Mouse (Mus musculus) layer of hippocampus, postnatal 10 days (tissue): Measurements from ENCODE around the gene Adamtsl1. TPM values are rescaled to one million over a fixed set of nuclear protein-coding genes. Genes with fewer than 3 reads are reported as not detected.

Source experiments
- DNase-seq, 2 experiments: peaks; one replicate each; pipeline ENCODE4 v3.0.0; 2021; ENCODE audit warnings: low spot score in 2 of 2
- total RNA-seq, 2 experiments: library from RNA; stranded (reverse); gene quantifications; 2 replicates each; pipeline ENCODE4 v1.2.3; 2021

The Adamtsl1 gene
- total RNA-seq, 2 experiments from 2014 or later, result 11.4 to 11.5 TPM

- DNase-seq, result no peak
Observed at GRCm38 (mm10) chr4:86045448-86045847, 531.5 kb downstream of the Adamtsl1 start.

- DNase-seq, result no peak
Observed at GRCm38 (mm10) chr4:86045876-86046275, 531.9 kb downstream of the Adamtsl1 start.

GRCm38 (mm10) chr4:86046881-86047280, 532.9 kb downstream of the Adamtsl1 start:
- no peak for DNase-seq

- DNase-seq, result peak; percentile 46 to 58
Observed at GRCm38 (mm10) chr4:86053487-86054237, 539.7 kb downstream of the Adamtsl1 start.

GRCm38 (mm10) chr4:86060614-86061013, 546.6 kb downstream of the Adamtsl1 start:
- no peak for DNase-seq

GRCm38 (mm10) chr4:86068376-86068775, 554.4 kb downstream of the Adamtsl1 start:
- DNase-seq, result no peak

GRCm38 (mm10) chr4:86068875-86069718, 555.1 kb downstream of the Adamtsl1 start:
- DNase-seq, result no peak

GRCm38 (mm10) chr4:86074871-86075270, 560.9 kb downstream of the Adamtsl1 start:
- DNase-seq, result no peak

- no peak for DNase-seq
Observed at GRCm38 (mm10) chr4:86077355-86077754, 563.4 kb downstream of the Adamtsl1 start.

GRCm38 (mm10) chr4:86077854-86078253, 563.9 kb downstream of the Adamtsl1 start:
- DNase-seq, result no peak

- DNase-seq, result no peak
Observed at GRCm38 (mm10) chr4:86087508-86087907, 573.5 kb downstream of the Adamtsl1 start.

GRCm38 (mm10) chr4:86103207-86103606, 589.2 kb downstream of the Adamtsl1 start:
- DNase-seq, result no peak

- no peak for DNase-seq
Observed at GRCm38 (mm10) chr4:86108325-86108724, 594.4 kb downstream of the Adamtsl1 start.

- no peak for DNase-seq
Observed at GRCm38 (mm10) chr4:86119067-86119466, 605.1 kb downstream of the Adamtsl1 start.

- no peak for DNase-seq
Observed at GRCm38 (mm10) chr4:86122431-86122830, 608.5 kb downstream of the Adamtsl1 start.

- DNase-seq, result peak; percentile 74 to 75
Observed at GRCm38 (mm10) chr4:86124374-86124773, 610.4 kb downstream of the Adamtsl1 start.

- no peak for DNase-seq
Observed at GRCm38 (mm10) chr4:86126636-86127035, 612.7 kb downstream of the Adamtsl1 start.

GRCm38 (mm10) chr4:86158551-86158950, 644.6 kb downstream of the Adamtsl1 start:
- no peak for DNase-seq

GRCm38 (mm10) chr4:86159362-86159761, 645.4 kb downstream of the Adamtsl1 start:
- no peak for DNase-seq

GRCm38 (mm10) chr4:86170763-86171162, 656.8 kb downstream of the Adamtsl1 start:
- no peak for DNase-seq

GRCm38 (mm10) chr4:86171461-86171860, 657.5 kb downstream of the Adamtsl1 start:
- no peak for DNase-seq

GRCm38 (mm10) chr4:86177471-86177870, 663.5 kb downstream of the Adamtsl1 start:
- no peak for DNase-seq
